Mouse (Mus musculus) left cerebral cortex, adult 8-10 months (tissue): ENCODE data around the gene Rnd3. TPM values are rescaled to one million over a fixed set of nuclear protein-coding genes. Genes with fewer than 3 reads are reported as not detected.
A peak's percentile ranks its signal among the peaks of the same experiment; 100 is the strongest.

Experiments
- DNase-seq, 2 experiments: peaks; one replicate each; pipeline ENCODE4 v3.0.0; 2022; ENCODE audit warnings: low spot score in 2 of 2
- total RNA-seq, 4 experiments: library from RNA; stranded (reverse); gene quantifications; 2 replicates each; pipeline ENCODE4 v1.2.4; 2022

The Rnd3 gene
- total RNA-seq, 4 experiments from 2014 or later = 12.7 to 15.4 (median 13.9) TPM

DNA sequence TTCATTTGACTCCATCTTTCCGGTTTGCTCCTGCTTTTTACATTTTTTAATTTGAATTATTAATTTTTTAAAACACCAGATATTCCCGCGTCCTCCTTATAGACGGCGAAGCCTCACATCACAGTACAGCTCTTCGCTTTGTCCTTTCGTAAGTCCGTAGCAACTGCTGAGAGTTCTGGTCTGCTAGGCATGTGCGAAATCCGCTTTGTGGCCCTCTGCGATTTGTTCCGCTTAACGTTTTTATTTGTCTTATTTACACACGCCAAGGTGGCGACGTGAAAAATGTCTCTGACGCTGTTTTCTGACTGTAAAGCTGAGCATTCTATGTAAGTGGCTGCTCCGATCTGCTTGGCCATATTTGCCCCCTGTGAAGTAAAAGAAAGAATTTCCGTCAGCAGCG lies 16.7 kb downstream of the Rnd3 start:
- no peak for DNase-seq

DNA sequence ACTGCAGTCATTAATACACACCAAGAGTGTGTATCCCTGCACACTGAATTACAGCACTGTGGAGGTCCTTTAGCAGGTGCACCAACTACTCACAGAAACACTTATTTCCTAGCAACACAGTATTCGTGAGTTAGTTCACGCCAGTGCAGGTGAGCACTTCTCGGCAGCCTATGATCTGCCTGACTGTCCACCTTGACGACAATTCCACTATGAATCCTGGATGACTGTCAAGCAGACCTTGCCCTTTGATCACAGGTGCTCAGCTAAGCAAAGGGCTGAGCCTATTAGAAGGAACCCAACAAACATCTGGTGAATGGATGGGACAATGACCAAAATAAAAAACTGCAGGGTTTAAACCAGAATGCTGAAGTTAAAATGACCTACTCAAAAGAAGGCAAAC lies 20.8 kb downstream of the Rnd3 start:
- no peak for DNase-seq

DNA sequence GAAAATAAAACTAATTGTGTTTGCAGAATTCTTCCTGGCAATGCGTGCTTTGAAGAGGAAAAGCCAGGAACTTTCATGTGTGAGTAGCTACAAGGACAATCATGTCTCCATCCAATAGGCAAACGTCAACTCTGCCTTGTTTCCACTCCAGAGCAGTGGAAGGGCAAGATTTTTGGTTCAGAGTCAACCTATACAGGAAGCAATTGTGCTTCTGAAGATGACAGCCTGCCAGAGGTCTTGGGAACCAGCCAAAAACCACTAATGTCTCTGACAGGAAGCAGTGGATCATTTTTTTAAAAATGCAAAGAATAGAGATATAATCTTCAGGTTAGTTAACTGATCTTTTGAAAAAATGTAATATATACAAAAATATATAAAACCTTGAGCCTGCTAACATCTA lies 38.6 kb downstream of the Rnd3 start:
- no peak for DNase-seq

DNA sequence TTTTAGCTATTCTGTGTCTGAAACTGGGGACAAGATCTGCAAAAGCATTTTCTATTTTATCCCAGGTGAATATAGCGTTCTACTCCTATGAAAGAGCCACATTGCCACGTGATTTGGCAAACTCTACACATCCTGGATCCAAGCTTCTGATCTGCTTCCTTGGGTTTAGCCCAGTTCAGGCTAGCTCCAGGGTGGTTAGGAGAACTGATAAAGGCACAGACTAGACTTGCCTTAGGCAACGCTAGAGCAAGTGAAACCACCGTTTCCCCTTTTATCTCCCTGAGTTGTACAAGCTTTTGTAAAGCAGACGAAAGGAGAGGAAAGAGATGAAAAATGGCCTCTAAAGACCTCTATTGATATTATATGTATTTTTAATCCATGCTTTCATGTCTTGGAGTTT lies 40.3 kb downstream of the Rnd3 start:
- no peak for DNase-seq

DNA sequence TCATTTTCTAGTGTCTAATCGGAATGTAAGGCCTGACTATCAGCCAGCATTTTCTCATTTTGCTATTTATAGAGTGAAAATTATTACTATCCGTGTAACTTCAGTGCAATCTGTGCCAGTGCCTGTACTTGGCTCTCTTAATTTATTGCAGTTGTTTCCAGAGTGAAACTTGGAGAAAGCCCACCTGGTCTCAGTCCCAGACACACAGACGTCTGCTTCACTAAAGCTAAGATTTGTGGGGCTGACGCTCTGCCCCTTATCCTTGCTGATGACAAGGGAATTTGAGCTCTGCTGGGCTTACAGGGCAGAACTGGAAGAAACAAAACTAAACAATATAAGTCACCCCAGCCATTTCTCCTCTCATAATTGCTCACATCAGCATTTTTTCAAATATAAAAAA lies 47.7 kb downstream of the Rnd3 start:
- DNase-seq = no peak

DNA sequence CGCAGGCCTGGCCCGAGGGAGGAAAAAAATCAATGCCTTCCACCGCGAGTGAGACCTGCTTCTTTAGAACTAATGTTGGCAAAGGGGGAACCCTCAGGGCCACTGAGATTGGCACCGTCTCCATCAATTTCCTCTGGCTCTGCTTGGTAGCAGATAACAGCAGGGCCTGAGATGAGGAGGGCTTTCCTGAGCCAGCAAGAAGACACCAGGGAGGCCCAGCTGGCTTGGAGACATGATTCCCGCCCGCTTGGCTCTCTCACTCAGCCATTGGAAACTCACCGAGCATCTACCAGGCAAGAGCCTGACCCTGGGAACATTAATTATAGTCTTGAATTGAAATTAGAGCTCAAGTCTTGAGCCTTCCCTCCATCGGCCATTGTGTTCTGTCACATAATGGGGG lies 48.9 kb downstream of the Rnd3 start:
- DNase-seq = no peak

DNA sequence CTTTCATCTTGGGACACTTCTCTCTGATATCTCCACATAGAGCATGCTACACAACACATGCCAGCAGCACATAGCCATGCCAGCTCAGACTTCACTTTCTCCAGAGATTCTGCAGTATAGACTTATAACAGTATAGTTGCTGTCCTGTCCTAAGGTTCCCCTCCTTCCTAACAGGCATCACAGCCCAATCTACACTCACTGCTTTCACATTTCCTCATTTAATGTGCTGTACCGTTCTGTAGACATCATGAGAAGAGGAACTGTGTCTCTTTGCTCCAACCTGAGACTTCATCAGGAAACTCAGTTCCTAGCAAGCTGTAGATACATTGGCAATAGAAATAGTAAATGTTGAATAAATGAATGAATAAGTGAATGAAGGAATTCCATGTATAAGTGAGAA lies 49.7 kb downstream of the Rnd3 start:
- DNase-seq = no peak

DNA sequence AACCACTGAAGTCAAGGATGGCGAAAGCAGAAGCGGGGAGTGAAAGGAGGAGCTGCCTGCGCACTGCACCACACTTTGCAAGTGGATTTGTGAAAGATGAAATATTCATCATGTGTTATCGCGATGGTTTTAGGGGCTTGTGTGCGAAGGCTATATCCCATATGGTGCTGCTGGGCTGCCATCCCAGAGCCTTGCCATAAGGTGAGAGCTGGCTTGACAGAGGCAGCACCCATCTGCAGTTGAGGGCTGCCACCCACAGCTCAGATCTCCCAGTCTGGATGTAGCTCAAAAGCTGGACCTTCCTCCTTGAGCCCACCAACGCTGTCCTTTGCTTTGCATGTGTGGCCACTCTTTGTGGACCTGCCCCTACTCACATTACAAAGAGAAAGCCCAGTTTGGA lies 58.2 kb downstream of the Rnd3 start:
- no peak for DNase-seq

DNA sequence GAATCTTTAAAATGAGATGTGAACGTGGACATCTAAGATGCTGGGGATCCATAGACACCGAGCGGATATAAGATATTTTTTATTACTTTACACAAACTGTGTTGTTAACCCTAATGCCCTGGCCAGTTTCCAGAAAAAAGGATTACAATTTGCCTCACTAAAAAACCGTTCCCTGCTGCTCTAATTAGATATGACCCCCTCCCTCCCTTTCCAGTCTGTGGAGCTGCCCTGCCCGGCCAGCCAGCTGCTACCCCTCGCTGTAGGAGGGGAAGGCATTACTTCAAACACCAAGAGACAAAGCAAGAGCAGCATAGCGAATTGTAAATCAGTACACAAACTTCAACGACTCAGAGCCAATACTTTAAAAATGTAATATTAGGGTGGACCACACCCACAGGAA lies 58.9 kb downstream of the Rnd3 start:
- no peak for DNase-seq

DNA sequence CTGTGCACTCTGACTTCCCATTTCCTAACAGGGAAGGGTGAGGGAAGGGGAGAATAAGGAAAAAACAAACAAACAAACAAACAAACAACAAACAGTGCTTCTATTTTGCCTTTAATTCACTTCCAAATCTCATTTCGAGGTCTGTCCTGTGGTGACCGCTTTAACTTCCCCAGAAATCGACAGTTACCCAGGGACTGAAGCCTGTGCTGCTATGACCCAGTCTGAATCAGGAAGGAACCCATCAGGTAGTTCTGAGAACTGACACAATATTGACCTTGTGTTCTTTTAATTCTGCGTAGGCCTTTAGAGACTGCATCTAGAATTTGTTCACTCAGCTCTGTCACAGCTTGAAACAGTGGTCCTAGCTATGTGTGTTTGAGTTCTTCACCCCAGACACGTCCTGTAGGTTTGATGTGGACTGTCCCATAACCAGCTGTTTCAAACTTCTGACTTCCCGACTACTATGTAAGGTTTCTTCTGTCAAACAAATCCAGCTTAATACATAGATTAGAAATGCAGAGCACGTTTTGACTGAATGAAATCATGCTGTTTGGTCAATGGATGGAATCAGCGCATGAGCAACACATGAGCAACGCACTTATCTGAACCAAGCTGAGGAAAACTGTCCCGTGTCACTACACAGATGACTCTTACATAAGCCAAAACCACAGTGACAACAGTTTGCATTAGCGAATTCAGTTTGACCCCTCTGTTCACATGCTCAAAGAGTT lies 59.9 kb downstream of the Rnd3 start:
- no peak for DNase-seq

DNA sequence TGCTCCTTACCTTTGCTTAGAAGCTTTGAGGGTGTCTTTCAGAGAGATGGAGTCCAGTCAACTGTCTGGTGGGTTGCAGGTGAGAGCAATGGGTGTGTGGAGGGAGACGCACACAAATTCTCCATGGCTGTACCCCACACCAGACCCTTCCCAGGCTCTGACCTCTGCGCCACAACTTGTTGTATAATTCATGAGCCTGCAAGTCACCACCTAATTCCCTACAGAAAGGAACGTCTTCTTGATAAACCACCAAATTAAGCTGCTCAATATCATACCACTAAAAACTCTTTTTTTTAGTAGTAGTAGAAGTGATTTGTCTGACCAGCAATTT lies 60.8 kb downstream of the Rnd3 start:
- DNase-seq = no peak

DNA sequence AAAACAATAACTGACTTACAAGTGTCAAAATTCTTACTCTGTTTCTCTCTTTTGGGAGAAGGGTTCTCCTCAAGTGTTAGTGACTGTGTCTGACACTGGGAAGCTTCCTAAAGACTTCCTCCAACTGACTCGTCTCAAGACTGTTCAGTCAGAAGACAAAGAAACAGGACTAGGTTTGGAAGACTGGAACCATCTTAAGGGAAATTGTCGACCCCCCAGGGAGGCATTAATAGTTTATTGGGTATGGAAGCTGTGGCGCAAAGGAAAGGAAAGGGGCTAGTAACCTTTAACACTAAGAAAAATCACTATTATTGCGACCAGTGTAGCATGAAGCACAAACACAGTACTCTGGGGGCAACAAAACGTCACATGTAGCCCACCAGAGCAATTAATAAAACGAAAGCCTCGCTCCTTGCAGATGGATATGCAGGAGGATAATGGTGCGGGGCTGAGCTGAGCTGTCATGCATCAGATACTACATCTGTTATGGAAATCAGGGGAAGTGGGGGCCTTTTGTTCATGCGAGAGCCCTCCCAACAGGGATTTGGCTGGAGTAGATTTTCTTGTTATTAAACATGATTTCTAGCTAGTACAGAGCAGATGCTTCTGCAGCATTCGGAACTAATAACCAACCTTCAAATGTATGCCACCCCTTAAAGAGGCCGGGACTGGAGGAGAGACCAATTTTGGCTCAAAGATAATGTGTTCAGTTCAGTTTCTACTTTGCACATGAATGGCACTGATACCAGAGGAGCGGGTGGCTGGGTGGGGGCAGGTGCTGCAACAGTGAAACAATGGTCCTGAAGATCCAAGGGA lies 61.4 kb downstream of the Rnd3 start:
- DNase-seq = no peak

DNA sequence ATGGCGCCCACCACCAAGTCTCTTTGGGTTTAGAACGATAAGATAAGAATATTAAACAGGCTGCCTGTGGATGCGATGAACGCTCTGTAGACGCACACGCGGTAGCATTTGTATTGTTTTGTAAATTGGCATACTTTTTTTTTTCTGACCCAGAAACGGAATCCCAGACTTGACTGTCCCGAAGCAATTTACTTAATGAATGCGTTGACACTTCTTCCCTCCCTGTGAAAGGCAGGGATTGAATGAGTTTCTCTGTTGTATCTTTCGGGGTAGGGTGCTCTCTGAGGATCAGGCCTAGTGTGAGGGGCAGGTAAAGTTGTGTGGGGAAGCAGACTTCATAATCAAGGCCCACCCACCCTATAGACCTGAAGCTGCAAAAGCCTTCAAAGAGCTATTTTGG lies 63.8 kb downstream of the Rnd3 start:
- DNase-seq = no peak

DNA sequence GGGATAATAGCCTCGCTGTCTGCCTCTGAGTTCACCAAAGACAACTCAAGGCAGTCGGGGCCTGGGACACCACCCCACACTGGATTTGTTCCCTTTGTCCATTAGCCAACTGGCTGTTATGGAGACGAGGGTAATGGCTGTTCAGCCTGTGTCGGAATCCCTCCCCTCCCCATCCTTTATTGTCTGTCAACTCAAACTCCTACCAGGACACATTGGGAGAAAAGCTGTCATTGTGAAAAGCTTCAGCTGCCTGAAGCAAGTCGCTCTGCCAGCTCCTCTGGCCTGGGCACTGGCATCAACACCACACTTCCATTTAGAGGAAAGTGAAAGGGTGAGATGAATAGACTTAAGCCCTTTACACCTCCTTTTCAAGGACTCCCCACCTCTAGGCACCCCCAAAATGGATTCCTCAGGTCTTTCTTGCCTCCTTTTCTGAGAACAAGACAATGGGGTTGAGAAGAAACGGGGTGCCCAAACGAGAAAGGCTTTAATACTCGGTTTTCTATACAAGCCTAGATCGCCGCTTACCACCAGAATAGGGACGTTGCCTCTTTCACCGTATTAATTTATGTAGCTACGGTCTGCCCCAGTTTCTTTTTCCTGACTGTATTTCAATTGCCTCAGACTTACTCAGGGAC lies 66.1 kb downstream of the Rnd3 start:
- DNase-seq = peak in 1 of 2 experiments; percentile 51
